Mouse (Mus musculus): ENCODE measurements at regions not wholly inside any gene's neighbourhood (a gene's known extent, or its start where the extent isn't known, plus 50 kb on each side); places are given as distances from the start of the nearest gene placed in this dataset.

GRCm38 (mm10) chr2:131687449-131687848 lies 125.4 kb upstream of the Adra1d start:
- TF ChIP-seq CTCF (IDR thresholded peaks at IDR 0.05; ENCODE audit: low read depth) = no peak
- no peak for TF ChIP-seq EP300 (IDR thresholded peaks at IDR 0.05; ENCODE audit: low read depth)
